Mouse (Mus musculus): ENCODE results near the gene Gpn3. TPM values are rescaled to one million over a fixed set of nuclear protein-coding genes. Genes with fewer than 3 reads are reported as not detected.
"Not testable (repeated sequence)": the region's sequence is repeated elsewhere in the genome, so short reads cannot be mapped to it uniquely, and the experiment has no call there.

Gene Gpn3
- total RNA-seq, 2 experiments from 2014 or later = 24.9 to 27.6 TPM

GRCm38 (mm10) chr5:122420676-122421075 is 49.0 kb downstream of the Gpn3 start:
- DNase-seq (ENCODE audit: low spot score in 2 of 2) = not testable (repeated sequence)

GRCm38 (mm10) chr5:122421271-122422068 is 49.8 kb downstream of the Gpn3 start, which contains the start of gene Anapc7:
Gene Anapc7 (plus strand): TSS chr5:122421693.
- no peak for DNase-seq (ENCODE audit: low spot score in 2 of 2)

GRCm38 (mm10) chr5:122422071-122422964 is 50.6 kb downstream of the Gpn3 start:
- peak; percentile 85 to 88 for DNase-seq (ENCODE audit: low spot score in 2 of 2)

- DNase-seq (ENCODE audit: low spot score in 2 of 2) = no peak
Measured at GRCm38 (mm10) chr5:122423083-122423482, 51.4 kb downstream of the Gpn3 start.

- no peak for DNase-seq (ENCODE audit: low spot score in 2 of 2)
Measured at GRCm38 (mm10) chr5:122425550-122425949, 53.9 kb downstream of the Gpn3 start.

- DNase-seq (ENCODE audit: low spot score in 2 of 2) = no peak
Measured at GRCm38 (mm10) chr5:122430036-122430775, 58.5 kb downstream of the Gpn3 start.

- no peak for DNase-seq (ENCODE audit: low spot score in 2 of 2)
Measured at GRCm38 (mm10) chr5:122431221-122431620, 59.5 kb downstream of the Gpn3 start.

Other genes with a start within 250 kb of the Gpn3 start
- gene Ccdc63, start 231.1 kb upstream of the Gpn3 start, total RNA-seq (2021) = under 1 TPM; 0.82 to 0.84 TPM
- gene Ppp1cc, start 213.6 kb upstream of the Gpn3 start, total RNA-seq (2021) = 100 to 1,000 TPM; 190 to 202 TPM
- 1 to 10 TPM; 2.6 to 4.3 TPM for gene Hvcn1, start 165.1 kb upstream of the Gpn3 start, total RNA-seq (2021)
- 10 to 100 TPM; 10.3 to 14.6 TPM for gene Tctn1, start 107.4 kb upstream of the Gpn3 start, total RNA-seq (2021)
- gene Pptc7, start 87.5 kb upstream of the Gpn3 start, total RNA-seq (2021) = 10 to 100 TPM; 42.0 to 50.5 TPM
- 1 to 10 TPM; 2.5 to 4.0 TPM for gene Rad9b, start 17.6 kb upstream of the Gpn3 start, total RNA-seq (2021)
- 100 to 1,000 TPM; 181 to 216 TPM for gene Vps29, start 17.5 kb upstream of the Gpn3 start, total RNA-seq (2021)
- 10 to 100 TPM; 67.8 to 75.3 TPM for gene Fam216a, start 488 bp downstream of the Gpn3 start, total RNA-seq (2021)
- 100 to 1,000 TPM; 194 to 229 TPM for gene Arpc3, start 20.0 kb downstream of the Gpn3 start, total RNA-seq (2021)
- gene Anapc7, start 49.8 kb downstream of the Gpn3 start, total RNA-seq (2021) = 10 to 100 TPM; 32.2 to 35.0 TPM
- 100 to 1,000 TPM; 672 to 715 TPM for gene Atp2a2, start 130.3 kb downstream of the Gpn3 start, total RNA-seq (2021)
- gene Ift81, start 242.6 kb downstream of the Gpn3 start, total RNA-seq (2021) = 10 to 100 TPM; 50.6 to 53.3 TPM